Mouse (Mus musculus): ENCODE results near the gene Ednrb.
"Not testable (repeated sequence)": the region's sequence is repeated elsewhere in the genome, so short reads cannot be mapped to it uniquely, and the experiment has no call there.

The Ednrb gene

GRCm38 (mm10) chr14:103822590-103822989, 21.6 kb downstream of the Ednrb start:
- DNase-seq (ENCODE audit: low spot score): no peak

- no peak for DNase-seq (ENCODE audit: low spot score)
Observed at GRCm38 (mm10) chr14:103816637-103817308, 27.4 kb downstream of the Ednrb start.

- no peak for DNase-seq (ENCODE audit: low spot score)
Observed at GRCm38 (mm10) chr14:103815542-103815941, 28.7 kb downstream of the Ednrb start.

GRCm38 (mm10) chr14:103814015-103814691, 30.0 kb downstream of the Ednrb start:
- no peak for DNase-seq (ENCODE audit: low spot score)

GRCm38 (mm10) chr14:103813246-103813645, 31.0 kb downstream of the Ednrb start:
- no peak for DNase-seq (ENCODE audit: low spot score)

GRCm38 (mm10) chr14:103811291-103811690, 32.9 kb downstream of the Ednrb start:
- DNase-seq (ENCODE audit: low spot score): no peak

- no peak for DNase-seq (ENCODE audit: low spot score)
Observed at GRCm38 (mm10) chr14:103803907-103804659, 40.1 kb downstream of the Ednrb start.

- no peak for DNase-seq (ENCODE audit: low spot score)
Observed at GRCm38 (mm10) chr14:103797123-103797522, 47.1 kb downstream of the Ednrb start.

GRCm38 (mm10) chr14:103795591-103795990, 48.6 kb downstream of the Ednrb start:
- DNase-seq (ENCODE audit: low spot score): no peak

GRCm38 (mm10) chr14:103793409-103793808, 50.8 kb downstream of the Ednrb start:
- no peak for DNase-seq (ENCODE audit: low spot score)

GRCm38 (mm10) chr14:103792726-103793125, 51.5 kb downstream of the Ednrb start:
- DNase-seq (ENCODE audit: low spot score): no peak

GRCm38 (mm10) chr14:103787547-103787946, 56.7 kb downstream of the Ednrb start:
- DNase-seq (ENCODE audit: low spot score): no peak

- DNase-seq (ENCODE audit: low spot score): no peak
Observed at GRCm38 (mm10) chr14:103785096-103785965, 58.9 kb downstream of the Ednrb start.

- DNase-seq (ENCODE audit: low spot score): not testable (repeated sequence)
Observed at GRCm38 (mm10) chr14:103780336-103780735, 63.9 kb downstream of the Ednrb start.

GRCm38 (mm10) chr14:103779276-103779675, 64.9 kb downstream of the Ednrb start:
- DNase-seq (ENCODE audit: low spot score): no peak

GRCm38 (mm10) chr14:103778533-103779151, 65.6 kb downstream of the Ednrb start:
- DNase-seq (ENCODE audit: low spot score): no peak

GRCm38 (mm10) chr14:103778009-103778431, 66.2 kb downstream of the Ednrb start:
- no peak for DNase-seq (ENCODE audit: low spot score)

GRCm38 (mm10) chr14:103777386-103777785, 66.8 kb downstream of the Ednrb start:
- DNase-seq (ENCODE audit: low spot score): no peak

GRCm38 (mm10) chr14:103769319-103770245, 74.6 kb downstream of the Ednrb start:
- DNase-seq (ENCODE audit: low spot score): no peak

- no peak for DNase-seq (ENCODE audit: low spot score)
Observed at GRCm38 (mm10) chr14:103767488-103767887, 76.7 kb downstream of the Ednrb start.

Data from ovary, postnatal 36 days (tissue).